Mouse (Mus musculus): ENCODE data around the gene Mki67.
A peak's percentile ranks its signal among the peaks of the same experiment; 100 is the strongest.

Mki67 gene

GRCm38 (mm10) chr7:135668852-135669739, 47.1 kb downstream of the Mki67 start:
- peak; percentile 45 for DNase-seq (ENCODE audit: low read depth, low spot score)

DNA sequence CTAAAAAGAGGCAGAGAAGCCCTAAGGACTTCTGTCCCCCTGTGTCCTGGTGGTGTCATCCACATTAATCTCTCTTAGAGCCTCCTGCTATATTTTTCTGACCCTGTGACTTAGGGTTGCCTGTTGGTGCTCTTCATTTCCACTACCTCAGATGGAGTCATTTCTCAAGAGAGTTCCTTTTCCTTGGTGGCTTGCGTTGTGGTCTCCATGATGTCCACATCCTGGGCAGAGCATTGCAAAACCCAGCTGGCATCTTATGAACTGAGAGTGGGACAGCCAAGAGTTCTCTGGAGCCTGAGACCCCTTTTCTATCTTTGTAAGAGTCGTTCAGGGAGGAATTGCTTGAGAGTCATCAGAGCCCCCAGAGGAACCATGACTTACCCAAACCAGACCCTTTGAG, 49.8 kb downstream of the Mki67 start:
- DNase-seq (ENCODE audit: low read depth, low spot score), result no peak

- DNase-seq (ENCODE audit: low read depth, low spot score), result no peak
These were observed 52.0 kb downstream of the Mki67 start for GRCm38 (mm10) chr7:135664211-135664610.

GRCm38 (mm10) chr7:135660314-135660713, 55.8 kb downstream of the Mki67 start:
- no peak for DNase-seq (ENCODE audit: low read depth, low spot score)

GRCm38 (mm10) chr7:135659314-135659935, 56.7 kb downstream of the Mki67 start:
- peak; percentile 23 for DNase-seq (ENCODE audit: low read depth, low spot score)

DNA sequence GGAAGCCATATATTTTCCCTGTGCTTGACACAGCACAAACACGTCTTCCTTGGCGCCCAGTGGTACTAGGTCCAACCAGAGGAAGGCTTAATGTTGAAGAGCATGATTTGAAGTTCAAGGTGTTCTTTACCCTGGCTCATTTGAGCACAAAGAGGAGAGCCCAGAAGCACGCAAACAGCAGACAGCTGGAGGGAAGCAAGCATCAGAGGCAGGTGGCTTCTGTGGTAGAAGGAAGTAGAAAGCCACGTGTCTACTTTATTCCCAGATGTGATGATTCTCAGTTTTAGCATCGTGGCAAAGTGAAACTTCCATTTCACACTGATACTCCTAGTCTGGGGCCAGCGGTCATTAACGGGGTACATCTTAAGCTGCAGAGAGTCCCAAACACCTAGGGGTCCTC, 58.0 kb downstream of the Mki67 start:
- DNase-seq (ENCODE audit: low read depth, low spot score), result no peak

GRCm38 (mm10) chr7:135655113-135655512, 61.0 kb downstream of the Mki67 start:
- peak; percentile 36 for DNase-seq (ENCODE audit: low read depth, low spot score)

GRCm38 (mm10) chr7:135654288-135654687, 61.9 kb downstream of the Mki67 start:
- DNase-seq (ENCODE audit: low read depth, low spot score), result no peak

- DNase-seq (ENCODE audit: low read depth, low spot score), result no peak
These were observed 62.6 kb downstream of the Mki67 start for GRCm38 (mm10) chr7:135653601-135654000.

DNA sequence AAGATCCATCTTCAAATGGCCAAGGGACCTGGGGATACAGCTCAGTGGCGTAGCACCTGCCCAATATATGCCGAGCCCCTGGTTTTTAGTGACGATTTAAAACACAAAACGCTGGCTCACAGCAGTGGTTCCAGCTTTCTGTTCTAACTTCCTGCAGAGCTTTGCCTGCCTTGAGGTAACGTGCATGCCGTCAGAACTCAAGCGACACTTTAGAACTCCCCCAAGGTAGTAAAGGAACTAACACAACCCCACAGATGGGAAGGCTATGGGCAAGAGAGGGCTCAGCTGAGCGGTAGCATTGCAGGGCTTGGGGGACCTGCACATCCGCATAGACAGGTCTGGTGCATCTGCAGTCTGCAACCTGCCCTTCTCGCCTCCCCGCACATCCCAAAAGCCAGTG, 63.4 kb downstream of the Mki67 start:
- no peak for DNase-seq (ENCODE audit: low read depth, low spot score)

GRCm38 (mm10) chr7:135651831-135652511, 64.2 kb downstream of the Mki67 start:
- no peak for DNase-seq (ENCODE audit: low read depth, low spot score)

- peak; percentile 20 for DNase-seq (ENCODE audit: low read depth, low spot score)
These were observed 66.1 kb downstream of the Mki67 start for GRCm38 (mm10) chr7:135650061-135650460.

DNA sequence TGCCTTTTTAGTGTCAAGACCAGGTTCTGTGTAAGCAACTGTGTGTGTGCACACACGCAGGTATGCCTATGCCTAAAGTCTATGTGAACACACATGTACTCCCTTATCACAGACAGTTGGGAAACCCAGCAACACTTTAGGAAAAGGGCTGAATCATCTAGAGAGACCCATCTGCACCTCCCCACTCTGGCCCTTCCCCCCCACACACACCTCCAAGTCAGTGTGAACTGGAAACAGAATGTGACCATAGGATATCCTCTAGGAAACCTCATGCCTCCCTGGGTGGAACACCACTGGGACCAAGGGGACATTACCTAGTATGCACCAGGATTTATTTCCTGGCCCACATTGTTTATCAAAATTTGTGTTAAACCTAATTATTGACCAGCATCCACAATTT, 66.9 kb downstream of the Mki67 start:
- DNase-seq (ENCODE audit: low read depth, low spot score), result no peak

GRCm38 (mm10) chr7:135648821-135649220, 67.3 kb downstream of the Mki67 start:
- DNase-seq (ENCODE audit: low read depth, low spot score), result no peak

- DNase-seq (ENCODE audit: low read depth, low spot score), result no peak
These were observed 69.2 kb downstream of the Mki67 start for GRCm38 (mm10) chr7:135646976-135647375.

DNA sequence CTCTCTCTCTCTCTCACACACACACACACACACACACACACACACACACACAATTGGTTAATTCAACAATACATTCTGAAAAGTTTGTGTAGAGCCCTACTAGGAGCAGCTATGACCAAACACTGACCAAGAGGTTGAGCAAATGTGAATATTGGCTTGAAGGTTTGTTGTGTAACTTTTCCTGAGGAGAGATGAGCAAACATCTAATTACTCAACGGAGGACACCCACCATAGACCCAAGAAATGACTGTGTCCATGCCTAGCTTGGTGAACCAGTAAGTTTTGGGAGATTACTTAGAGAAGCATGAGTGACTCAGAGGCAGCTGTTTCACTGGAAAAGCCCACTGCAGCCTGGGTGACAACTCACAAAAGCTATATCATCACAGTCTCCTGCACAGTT, 71.7 kb downstream of the Mki67 start:
- DNase-seq (ENCODE audit: low read depth, low spot score), result no peak

GRCm38 (mm10) chr7:135641698-135642507, 74.3 kb downstream of the Mki67 start:
- no peak for DNase-seq (ENCODE audit: low read depth, low spot score)

Data from skeletal muscle tissue, adult 2 months (tissue).